Mouse (Mus musculus) forebrain, embryonic 15.5 days (tissue): ENCODE measurements at regions not wholly inside any gene's neighbourhood (a gene's known extent, or its start where the extent isn't known, plus 50 kb on each side); places are given as distances from the start of the nearest gene placed in this dataset.

ENCODE experiments used
- ATAC-seq: fragments of 200-750 bp; cut with Nextera tagmentation; replicated peaks from 2 replicates; pipeline ENCODE4 v1.8.0; 2017; ENCODE audit warnings: mild to moderate bottlenecking, moderate TSS enrichment, moderate library complexity
- H3K27ac ChIP-seq: fragments of 300-500 bp; sonication (generic); replicated peaks from 2 replicates; pipeline ENCODE4 v1.5.1; 2015; ENCODE audit warnings: mild to moderate bottlenecking, inconsistent platforms
- H3K27me3 ChIP-seq: fragments of 300-500 bp; sonication (generic); 2 replicates; pipeline ENCODE4 v1.6.1; 2015; ENCODE audit warnings: inconsistent platforms
- H3K36me3 ChIP-seq: fragments of 300-500 bp; sonication (generic); 2 replicates; pipeline ENCODE4 v1.6.1; 2015; ENCODE audit warnings: mild to moderate bottlenecking, inconsistent platforms
- H3K4me1 ChIP-seq: fragments of 300-500 bp; sonication (generic); 2 replicates; pipeline ENCODE4 v1.6.1; 2015; ENCODE audit warnings: inconsistent platforms
- H3K4me2 ChIP-seq: fragments of 300-500 bp; sonication (generic); replicated peaks from 2 replicates; pipeline ENCODE4 v1.6.1; 2015; ENCODE audit warnings: mild to moderate bottlenecking, inconsistent platforms
- H3K4me3 ChIP-seq: fragments of 300-500 bp; sonication (generic); 2 replicates; pipeline ENCODE4 v1.5.1; 2015; ENCODE audit warnings: mild to moderate bottlenecking, inconsistent platforms
- H3K9ac ChIP-seq: fragments of 300-500 bp; sonication (generic); replicated peaks from 2 replicates; pipeline ENCODE4 v1.6.1; 2015; ENCODE audit warnings: mild to moderate bottlenecking, inconsistent platforms
- H3K9me3 ChIP-seq: fragments of 300-500 bp; sonication (generic); 2 replicates; pipeline ENCODE4 v1.6.1; 2016; ENCODE audit warnings: inconsistent platforms
- WGBS: fragments of 180-500 bp; shearing (Covaris S2); methylation state at CpG from one replicate; pipeline ENCODE4 v1.1.7; 2015; ENCODE audit warnings: mixed read lengths; 5-methylcytosine and 5-hydroxymethylcytosine counted together

- ATAC-seq = no peak
- Histone ChIP-seq H3K4me3 (no peak overlapping the region), H3K36me3 (no peaks in the 10 kb centered on the region), H3K27ac (no peak overlapping the region), H3K9ac (no peak overlapping the region), H3K4me1 (no peaks in the 10 kb centered on the region), H3K9me3 (no peaks in the 10 kb centered on the region), H3K4me2 (no peak overlapping the region), H3K27me3 (no peaks in the 10 kb centered on the region)
- WGBS = 48% methylated on average over 2 of the region's 2 CpGs
These were observed 659.9 kb upstream of the Kcnd2 start for GRCm38 (mm10) chr6:20555320-20555883.

- 73% methylated on average over 2 of the region's 2 CpGs for WGBS
- no peak for ATAC-seq
These were observed 642.7 kb upstream of the Kcnd2 start for GRCm38 (mm10) chr6:20572621-20573020.

GRCm38 (mm10) chr6:20574734-20575133 lies 640.6 kb upstream of the Kcnd2 start:
- no peak overlapping the region for H3K9ac ChIP-seq
- H3K27me3 ChIP-seq = no peaks in the 10 kb centered on the region
- H3K27ac ChIP-seq = no peak overlapping the region
- 74% methylated on average over 3 of the region's 3 CpGs for WGBS
- no peak overlapping the region for H3K4me3 ChIP-seq
- no peaks in the 10 kb centered on the region for H3K9me3 ChIP-seq
- no peaks in the 10 kb centered on the region for H3K4me1 ChIP-seq
- no peak overlapping the region for H3K4me2 ChIP-seq
- ATAC-seq = peak; percentile 70; the same call in 1 of the 2 replicates
- no peaks in the 10 kb centered on the region for H3K36me3 ChIP-seq

More at GRCm38 (mm10) chr6:20572621-20573020, 642.7 kb upstream of the Kcnd2 start:
- Histone ChIP-seq H3K4me2 (no peak overlapping the region), H3K27ac (no peak overlapping the region), H3K9me3 (no peaks in the 10 kb centered on the region), H3K36me3 (no peaks in the 10 kb centered on the region), H3K4me1 (no peaks in the 10 kb centered on the region), H3K4me3 (no peak overlapping the region), H3K9ac (no peak overlapping the region), H3K27me3 (no peaks in the 10 kb centered on the region)

- Histone ChIP-seq H3K4me2 (no peak overlapping the region), H3K27ac (no peak overlapping the region), H3K4me1 (no peaks in the 10 kb centered on the region), H3K36me3 (no peaks in the 10 kb centered on the region), H3K4me3 (no peak overlapping the region), H3K9ac (no peak overlapping the region), H3K27me3 (no peaks in the 10 kb centered on the region), H3K9me3 (no peaks in the 10 kb centered on the region)
- ATAC-seq = peak; percentile 81
- 17% methylated on average over 1 of the region's 1 CpGs for WGBS
These were observed 616.5 kb upstream of the Kcnd2 start for GRCm38 (mm10) chr6:20598783-20599182.

GRCm38 (mm10) chr6:20604170-20604569 lies 611.1 kb upstream of the Kcnd2 start:
- Histone ChIP-seq H3K4me3 (no peak overlapping the region), H3K27ac (no peak overlapping the region), H3K9ac (no peak overlapping the region), H3K27me3 (no peaks in the 10 kb centered on the region), H3K36me3 (no peaks in the 10 kb centered on the region), H3K4me1 (peaks cover 3% of the 10 kb centered on the region), H3K9me3 (no peaks in the 10 kb centered on the region), H3K4me2 (no peak overlapping the region)
- peak; percentile 86 for ATAC-seq
- WGBS = 62% methylated on average over 2 of the region's 2 CpGs

GRCm38 (mm10) chr6:20620476-20620875 lies 594.8 kb upstream of the Kcnd2 start:
- no peaks in the 10 kb centered on the region for H3K9me3 ChIP-seq
- 49% methylated on average over 1 of the region's 1 CpGs for WGBS
- H3K27ac ChIP-seq = no peak overlapping the region
- H3K4me2 ChIP-seq = no peak overlapping the region
- no peak for ATAC-seq
- H3K27me3 ChIP-seq = no peaks in the 10 kb centered on the region
- H3K9ac ChIP-seq = no peak overlapping the region
- no peaks in the 10 kb centered on the region for H3K4me1 ChIP-seq
- H3K4me3 ChIP-seq = no peak overlapping the region
- H3K36me3 ChIP-seq = no peaks in the 10 kb centered on the region

- no peak for ATAC-seq
- no peak overlapping the region for H3K9ac ChIP-seq
- no peaks in the 10 kb centered on the region for H3K9me3 ChIP-seq
- H3K4me2 ChIP-seq = no peak overlapping the region
- no peak overlapping the region for H3K4me3 ChIP-seq
- H3K27me3 ChIP-seq = no peaks in the 10 kb centered on the region
- no peaks in the 10 kb centered on the region for H3K4me1 ChIP-seq
- WGBS = 75% methylated on average over 3 of the region's 3 CpGs
- H3K27ac ChIP-seq = no peak overlapping the region
- H3K36me3 ChIP-seq = no peaks in the 10 kb centered on the region
These were observed 588.9 kb upstream of the Kcnd2 start for GRCm38 (mm10) chr6:20626382-20626781.

- 77% methylated on average over 1 of the region's 1 CpGs for WGBS
These were observed 588.2 kb upstream of the Kcnd2 start for GRCm38 (mm10) chr6:20627071-20627470.

GRCm38 (mm10) chr6:20640301-20640700 lies 575.0 kb upstream of the Kcnd2 start:
- no peak overlapping the region for H3K9ac ChIP-seq
- no peaks in the 10 kb centered on the region for H3K9me3 ChIP-seq
- H3K36me3 ChIP-seq = no peaks in the 10 kb centered on the region
- 88% methylated on average over 3 of the region's 3 CpGs for WGBS
- no peaks in the 10 kb centered on the region for H3K4me1 ChIP-seq
- ATAC-seq = no peak
- no peak overlapping the region for H3K27ac ChIP-seq
- no peak overlapping the region for H3K4me3 ChIP-seq
- H3K4me2 ChIP-seq = no peak overlapping the region
- no peaks in the 10 kb centered on the region for H3K27me3 ChIP-seq

More at GRCm38 (mm10) chr6:20627071-20627470, 588.2 kb upstream of the Kcnd2 start:
- no peak for ATAC-seq
- H3K9ac ChIP-seq = no peak overlapping the region
- H3K4me2 ChIP-seq = no peak overlapping the region
- H3K27me3 ChIP-seq = no peaks in the 10 kb centered on the region
- no peaks in the 10 kb centered on the region for H3K9me3 ChIP-seq
- H3K27ac ChIP-seq = no peak overlapping the region
- no peak overlapping the region for H3K4me3 ChIP-seq
- no peaks in the 10 kb centered on the region for H3K4me1 ChIP-seq
- no peaks in the 10 kb centered on the region for H3K36me3 ChIP-seq

- no peaks in the 10 kb centered on the region for H3K4me1 ChIP-seq
- H3K9me3 ChIP-seq = no peaks in the 10 kb centered on the region
- no peaks in the 10 kb centered on the region for H3K27me3 ChIP-seq
- no peak for ATAC-seq
- no peak overlapping the region for H3K27ac ChIP-seq
- no peak overlapping the region for H3K4me2 ChIP-seq
- no peak overlapping the region for H3K4me3 ChIP-seq
- WGBS = 48% methylated on average over 4 of the region's 4 CpGs
- no peak overlapping the region for H3K9ac ChIP-seq
- H3K36me3 ChIP-seq = no peaks in the 10 kb centered on the region
These were observed 573.9 kb upstream of the Kcnd2 start for GRCm38 (mm10) chr6:20641375-20641774.

- H3K4me3 ChIP-seq = no peak overlapping the region
- WGBS = 85% methylated on average over 2 of the region's 2 CpGs
- H3K27ac ChIP-seq = no peak overlapping the region
- no peak for ATAC-seq
- no peak overlapping the region for H3K9ac ChIP-seq
- no peaks in the 10 kb centered on the region for H3K9me3 ChIP-seq
- H3K27me3 ChIP-seq = no peaks in the 10 kb centered on the region
- no peak overlapping the region for H3K4me2 ChIP-seq
- H3K4me1 ChIP-seq = no peaks in the 10 kb centered on the region
- no peaks in the 10 kb centered on the region for H3K36me3 ChIP-seq
These were observed 573.5 kb upstream of the Kcnd2 start for GRCm38 (mm10) chr6:20641851-20642250.

GRCm38 (mm10) chr6:20657042-20657441 lies 558.3 kb upstream of the Kcnd2 start:
- no peak overlapping the region for H3K4me2 ChIP-seq
- no peak overlapping the region for H3K9ac ChIP-seq
- no peak for ATAC-seq
- H3K36me3 ChIP-seq = no peaks in the 10 kb centered on the region
- no peaks in the 10 kb centered on the region for H3K27me3 ChIP-seq
- H3K4me1 ChIP-seq = no peaks in the 10 kb centered on the region
- no peak overlapping the region for H3K27ac ChIP-seq
- no peaks in the 10 kb centered on the region for H3K9me3 ChIP-seq
- no peak overlapping the region for H3K4me3 ChIP-seq
- WGBS = 93% methylated on average over 1 of the region's 1 CpGs

GRCm38 (mm10) chr6:20673219-20673618 lies 542.1 kb upstream of the Kcnd2 start:
- no peak overlapping the region for H3K27ac ChIP-seq
- 54% methylated on average over 1 of the region's 1 CpGs for WGBS

More at GRCm38 (mm10) chr6:20673219-20673618, 542.1 kb upstream of the Kcnd2 start:
- H3K4me3 ChIP-seq = no peak overlapping the region
- no peaks in the 10 kb centered on the region for H3K4me1 ChIP-seq
- no peak overlapping the region for H3K4me2 ChIP-seq
- no peaks in the 10 kb centered on the region for H3K27me3 ChIP-seq
- H3K9me3 ChIP-seq = no peaks in the 10 kb centered on the region
- ATAC-seq = no peak
- H3K9ac ChIP-seq = no peak overlapping the region
- no peaks in the 10 kb centered on the region for H3K36me3 ChIP-seq
